Mouse (Mus musculus) heart, postnatal 25 days (tissue): ENCODE data around the gene Sall2. TPM values are rescaled to one million over a fixed set of nuclear protein-coding genes. Genes with fewer than 3 reads are reported as not detected.
"Not testable (repeated sequence)": the region's sequence is repeated elsewhere in the genome, so short reads cannot be mapped to it uniquely, and the experiment has no call there.

Experiments
- DNase-seq: peaks from one replicate; pipeline ENCODE4 v3.0.0; 2022; ENCODE audit warnings: low spot score
- intact Hi-C: fragments of 180-260 bp; cut with DNase I; formaldehyde crosslinking; loops from one replicate; pipeline ENCODE4 v1.15.1; 2025
- total RNA-seq, 2 experiments: library from RNA; stranded (reverse); gene quantifications; 2 replicates each; pipeline ENCODE4 v1.2.3; 2021

Gene Sall2
- 1 to 10 TPM; 1.4 to 1.8 TPM for total RNA-seq

GRCm38 (mm10) chr14:52327910-52328812, at the start of gene Sall2:
Sall2 (minus strand) TSS chr14:52328762.
- DNase-seq: no peak
- intact Hi-C loops: no loop called here

DNA sequence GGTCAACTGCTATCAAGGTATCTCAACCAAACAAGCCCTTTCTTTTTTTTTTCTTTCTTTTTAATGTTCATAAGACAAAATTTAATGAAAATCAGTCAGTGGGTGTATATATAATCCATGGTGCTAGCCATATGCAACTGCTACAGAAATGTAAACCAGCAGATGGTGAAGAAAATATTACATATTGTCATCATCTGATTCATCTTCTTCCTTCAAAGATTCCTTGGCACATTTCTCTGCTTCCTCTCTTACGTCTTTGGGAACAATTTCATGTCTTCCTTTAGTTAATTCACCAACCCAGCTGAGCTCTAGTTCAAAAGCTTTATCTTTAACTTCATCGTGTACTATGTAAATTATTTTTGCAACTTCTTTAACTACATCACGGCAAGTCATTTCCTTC, 40.2 kb upstream of the Sall2 start:
- intact Hi-C loops: no loop called here

DNA sequence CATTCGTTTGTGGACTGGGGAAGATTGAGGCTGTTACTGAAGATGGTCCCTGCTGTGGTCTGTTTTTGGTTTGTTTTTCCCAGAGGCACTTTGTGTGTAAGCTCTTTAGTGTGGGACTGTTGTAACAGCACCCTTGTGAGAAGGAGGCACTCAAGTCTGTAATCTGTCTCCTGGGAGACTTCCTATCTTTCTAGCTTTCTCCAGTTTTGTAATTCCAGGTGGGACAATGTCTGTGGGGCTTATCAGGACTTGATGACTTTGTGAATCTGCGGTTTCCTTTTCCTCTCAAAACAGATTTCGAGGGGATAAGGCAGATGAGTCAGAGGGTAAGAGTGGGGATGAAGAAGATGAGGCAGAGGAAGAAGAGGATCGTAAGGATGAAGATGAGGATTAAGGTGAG, 27.7 kb upstream of the Sall2 start, which contains the start of gene Olfr1513:
Gene Olfr1513, minus strand, starts transcription at position 101 of the 400 bp plus-strand sequence.
- intact Hi-C loops: no loop called here
- no peak for DNase-seq

More for the DNA sequence above, 40.2 kb upstream of the Sall2 start:
- no peak for DNase-seq

DNA sequence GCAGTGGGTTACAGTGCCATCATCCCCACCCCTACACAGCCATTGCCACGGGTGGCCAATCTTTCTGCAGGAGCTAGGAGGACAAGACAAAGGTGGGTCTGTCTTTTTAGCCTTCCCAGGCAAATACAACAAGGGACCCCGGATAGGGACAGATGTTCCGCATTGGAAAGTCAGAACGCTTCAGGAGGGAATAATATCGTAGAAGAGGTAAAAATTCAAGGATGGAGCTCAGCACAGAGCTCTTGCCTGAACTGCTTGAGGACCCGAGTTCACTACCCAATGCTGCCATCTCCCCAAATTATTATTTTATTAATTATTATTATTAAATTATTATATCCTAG, 10.9 kb upstream of the Sall2 start:
- intact Hi-C loops: loop anchor here (5.0 kb wide), 1 partner anchor 217 kb away; no protein-coding TSS in a partner anchor
- DNase-seq: no peak

DNA sequence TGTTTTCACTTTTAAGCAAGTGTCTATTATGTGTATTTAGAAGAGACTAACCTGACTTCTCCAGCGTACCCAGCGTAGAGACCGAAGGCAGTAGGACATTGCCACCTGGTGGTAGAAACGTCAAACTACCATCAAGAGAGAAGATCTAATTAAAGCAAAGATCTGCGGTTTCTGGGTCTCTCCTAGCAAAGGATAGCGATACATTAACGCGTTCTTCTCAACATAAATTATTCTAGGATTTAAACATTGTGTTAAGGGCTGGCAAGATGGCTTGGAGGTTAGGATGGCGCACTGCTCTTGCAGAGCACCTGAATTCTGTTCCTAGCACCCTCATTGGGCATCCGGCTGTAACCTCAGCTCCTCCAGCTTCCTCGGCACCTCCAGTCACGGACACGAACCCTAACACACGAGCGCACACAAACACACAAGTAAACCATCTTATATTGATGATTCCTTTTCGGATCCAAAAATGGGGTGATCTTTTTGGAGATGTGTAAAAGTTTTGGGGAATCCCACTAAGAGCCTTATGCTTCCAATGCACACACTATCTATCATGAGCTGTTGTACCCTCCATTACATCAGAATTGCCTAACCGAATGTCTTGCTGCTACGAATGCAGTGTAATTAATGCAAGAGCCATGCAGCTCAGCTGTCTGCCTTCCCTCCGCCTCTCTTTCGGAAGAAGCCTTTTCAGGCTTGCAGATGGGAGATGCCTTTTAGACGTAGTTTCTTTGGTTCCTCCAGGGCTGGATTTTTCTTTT, 10.4 kb upstream of the Sall2 start:
- intact Hi-C loops: loop anchor here (1.0 to 5.0 kb wide), 2 partner anchors 44 to 217 kb away; no protein-coding TSS in a partner anchor
- DNase-seq: no peak

DNA sequence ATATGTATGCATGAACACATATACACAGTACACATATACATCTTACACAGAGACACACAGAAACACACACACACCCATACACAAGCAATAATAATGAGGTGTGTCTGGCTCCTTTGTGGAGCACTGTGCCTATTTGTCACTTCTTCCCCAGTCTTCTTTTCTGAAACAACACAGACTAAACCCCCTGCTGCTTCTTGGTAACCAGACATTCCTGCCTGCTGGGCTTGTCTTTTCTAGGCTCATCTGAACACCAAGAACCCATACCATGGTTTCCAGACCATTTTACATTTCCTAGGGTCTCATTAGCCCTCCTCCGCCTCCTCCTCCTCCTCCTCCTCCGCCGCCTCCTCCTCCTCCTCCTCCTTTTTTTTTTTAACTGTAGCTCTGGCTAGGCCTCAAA, 3.6 kb upstream of the Sall2 start:
- DNase-seq: no peak
- intact Hi-C loops: no loop called here

DNA sequence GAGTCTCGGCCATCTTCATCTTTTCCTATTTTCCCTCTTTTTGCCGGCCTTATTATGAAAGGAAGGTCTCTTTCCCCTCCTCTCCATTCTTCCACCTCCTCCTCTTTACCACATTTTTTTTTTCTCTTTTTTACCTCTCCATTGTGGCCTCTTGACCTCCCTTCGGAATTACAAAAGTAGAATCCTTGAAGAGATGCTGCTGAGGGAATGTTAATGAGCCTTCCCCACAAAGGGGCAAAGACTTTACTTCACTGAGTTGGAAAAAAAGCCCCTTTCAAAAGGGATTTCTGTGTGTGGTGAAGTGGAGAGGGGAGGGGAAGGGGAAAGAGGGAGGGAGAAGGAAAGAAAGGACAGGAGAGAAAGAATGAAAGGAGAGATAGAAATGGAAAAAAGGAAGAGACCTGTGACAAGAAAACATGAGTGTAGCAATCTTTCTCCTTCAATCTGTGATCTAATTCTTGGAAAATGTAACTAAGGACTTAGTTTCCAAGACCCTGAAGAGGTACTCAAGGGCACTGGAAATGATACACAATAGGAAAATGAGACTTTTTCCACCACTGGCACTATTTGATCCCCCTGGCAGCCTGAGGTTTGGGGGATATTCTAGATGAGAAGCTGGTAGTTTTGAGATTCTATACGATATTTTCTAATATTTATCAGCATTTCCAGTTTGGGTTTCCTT, 2.6 kb upstream of the Sall2 start:
- intact Hi-C loops: no loop called here
- no peak for DNase-seq

DNA sequence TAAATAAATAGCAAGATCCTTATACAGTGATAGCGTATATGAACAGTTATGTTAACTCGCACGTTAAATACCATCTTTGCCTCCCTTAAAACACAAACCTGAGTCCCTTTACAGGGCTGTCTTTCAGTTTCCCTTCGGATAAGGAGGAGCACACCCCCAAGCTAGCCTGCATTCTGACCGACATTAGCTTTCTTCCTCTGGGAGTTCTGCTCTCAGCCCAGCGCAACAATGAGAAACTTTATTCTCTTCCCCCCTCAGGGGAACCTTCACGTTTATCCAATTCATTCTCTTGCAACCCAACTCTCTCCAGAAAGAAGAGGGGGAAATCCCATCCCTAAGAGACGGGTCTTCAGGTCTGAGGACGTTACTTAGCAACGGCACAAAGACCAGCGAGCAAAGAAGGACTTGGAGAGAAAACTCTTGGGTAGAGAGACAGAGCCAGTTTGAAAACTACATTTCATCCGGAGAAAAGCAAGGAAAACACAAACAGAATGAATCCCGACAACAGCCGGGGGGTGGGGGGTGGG, 1.1 kb downstream of the Sall2 start:
- intact Hi-C loops: no loop called here
- DNase-seq: no peak

DNA sequence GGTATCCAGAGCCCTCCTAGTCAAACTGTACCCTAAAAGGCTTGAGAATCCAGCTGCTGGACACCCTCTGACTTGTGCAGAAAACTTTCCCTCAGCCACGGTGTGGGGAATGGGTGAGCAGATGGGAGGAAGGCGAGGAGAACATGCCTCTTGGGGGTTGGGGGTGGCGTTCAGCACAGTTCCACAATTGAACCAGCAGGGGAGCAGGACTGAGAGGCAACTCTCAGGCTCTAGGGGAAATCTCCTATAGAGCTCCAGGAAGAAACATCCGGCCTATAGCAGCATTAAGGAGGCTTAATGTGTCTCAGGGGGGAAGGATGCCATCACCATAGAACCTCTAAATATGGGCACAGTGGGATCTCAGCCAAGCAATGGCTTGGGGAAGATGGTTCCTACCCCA, 2.7 kb downstream of the Sall2 start:
- DNase-seq: no peak
- intact Hi-C loops: no loop called here

DNA sequence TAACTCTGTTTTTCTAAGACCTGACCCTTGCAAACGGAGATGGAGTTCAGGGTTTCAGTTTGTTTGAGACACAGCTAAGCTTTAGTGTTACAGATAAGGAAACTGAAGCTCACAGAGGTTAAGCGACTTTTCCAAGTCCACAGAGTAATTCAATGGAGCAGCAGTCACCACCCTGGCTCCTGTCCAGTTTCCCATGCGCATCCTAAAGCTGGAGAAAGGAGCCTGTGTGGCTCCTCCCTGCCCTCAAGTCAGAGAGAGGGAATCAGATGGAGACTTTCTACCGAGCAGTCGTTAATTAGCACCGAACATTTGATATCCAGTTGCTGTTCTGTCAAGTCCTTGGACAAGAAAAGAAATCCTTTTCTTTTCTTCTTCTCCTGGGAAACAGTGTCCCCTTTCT, 9.2 kb downstream of the Sall2 start:
- intact Hi-C loops: no loop called here
- DNase-seq: no peak

- no peak for DNase-seq
- intact Hi-C loops: loop anchor here (2.0 kb wide), 1 partner anchor 20 kb away; no protein-coding TSS in a partner anchor
Measured at GRCm38 (mm10) chr14:52316441-52317225, 11.9 kb downstream of the Sall2 start.

GRCm38 (mm10) chr14:52315792-52316440, 12.6 kb downstream of the Sall2 start:
- DNase-seq: peak; percentile 31
- intact Hi-C loops: loop anchor here (2.0 kb wide), 1 partner anchor 19 kb away; no protein-coding TSS in a partner anchor

GRCm38 (mm10) chr14:52315283-52315780, 13.2 kb downstream of the Sall2 start:
- intact Hi-C loops: no loop called here
- DNase-seq: no peak

GRCm38 (mm10) chr14:52314808-52315150, 13.8 kb downstream of the Sall2 start:
- DNase-seq: no peak
- intact Hi-C loops: no loop called here

GRCm38 (mm10) chr14:52313931-52314807, 14.4 kb downstream of the Sall2 start:
- no peak for DNase-seq
- intact Hi-C loops: no loop called here

- intact Hi-C loops: no loop called here
- no peak for DNase-seq
Measured at GRCm38 (mm10) chr14:52310906-52311305, 17.7 kb downstream of the Sall2 start.

DNA sequence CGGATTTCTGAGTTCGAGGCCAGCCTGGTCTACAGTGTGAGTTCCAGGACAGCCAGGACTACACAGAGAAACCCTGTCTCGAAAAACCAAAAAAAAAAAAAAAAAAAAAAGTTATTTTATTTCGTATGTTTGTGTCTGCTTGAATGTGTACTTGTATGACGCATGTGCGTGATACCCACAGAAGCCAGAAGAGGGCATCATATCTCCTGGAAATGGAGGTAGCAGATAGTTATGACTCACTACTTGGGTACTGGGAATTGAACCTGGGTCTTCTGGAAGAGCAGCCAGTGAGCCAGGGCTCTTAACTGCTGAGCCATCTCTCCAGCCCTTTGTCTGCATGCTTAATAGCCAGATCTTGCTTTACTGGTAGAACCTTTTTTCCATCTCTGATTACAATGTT, 18.2 kb downstream of the Sall2 start:
- intact Hi-C loops, DNase-seq: not testable (repeated sequence)

DNA sequence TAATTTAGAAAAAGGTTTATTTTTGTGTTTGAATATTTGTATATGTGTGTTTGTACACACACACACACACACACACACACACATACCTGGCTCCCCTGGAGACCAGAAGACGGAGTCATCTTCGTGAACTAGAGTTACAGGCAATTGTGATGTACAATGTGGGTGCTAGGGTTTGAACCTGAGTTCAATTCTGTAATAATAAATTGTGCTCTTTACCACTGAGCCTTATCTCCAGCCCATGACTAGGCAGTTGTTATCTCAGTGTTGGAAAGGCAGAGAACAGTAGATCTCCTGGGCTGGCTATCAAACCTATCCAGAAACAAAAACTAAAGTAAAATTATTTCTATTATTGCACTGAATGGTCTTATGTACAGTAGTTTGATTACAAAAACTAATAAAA, 22.5 kb downstream of the Sall2 start:
- intact Hi-C loops: no loop called here
- no peak for DNase-seq
